Mouse (Mus musculus): Measurements from ENCODE around the gene Dnm3.
A peak's percentile ranks its signal among the peaks of the same experiment; 100 is the strongest.

The Dnm3 gene

GRCm38 (mm10) chr1:162121441-162122200, 356.2 kb downstream of the Dnm3 start:
- no peak for DNase-seq (ENCODE audit: low read depth, low spot score)

GRCm38 (mm10) chr1:162109437-162109813, 368.4 kb downstream of the Dnm3 start:
- DNase-seq (ENCODE audit: low read depth, low spot score): no peak

GRCm38 (mm10) chr1:162108726-162109436, 369.0 kb downstream of the Dnm3 start:
- no peak for DNase-seq (ENCODE audit: low read depth, low spot score)

GRCm38 (mm10) chr1:162108181-162108671, 369.6 kb downstream of the Dnm3 start:
- DNase-seq (ENCODE audit: low read depth, low spot score): no peak

GRCm38 (mm10) chr1:162107011-162107606, 370.7 kb downstream of the Dnm3 start:
- DNase-seq (ENCODE audit: low read depth, low spot score): no peak

GRCm38 (mm10) chr1:162100961-162101830, 376.6 kb downstream of the Dnm3 start:
- DNase-seq (ENCODE audit: low read depth, low spot score): no peak

DNA sequence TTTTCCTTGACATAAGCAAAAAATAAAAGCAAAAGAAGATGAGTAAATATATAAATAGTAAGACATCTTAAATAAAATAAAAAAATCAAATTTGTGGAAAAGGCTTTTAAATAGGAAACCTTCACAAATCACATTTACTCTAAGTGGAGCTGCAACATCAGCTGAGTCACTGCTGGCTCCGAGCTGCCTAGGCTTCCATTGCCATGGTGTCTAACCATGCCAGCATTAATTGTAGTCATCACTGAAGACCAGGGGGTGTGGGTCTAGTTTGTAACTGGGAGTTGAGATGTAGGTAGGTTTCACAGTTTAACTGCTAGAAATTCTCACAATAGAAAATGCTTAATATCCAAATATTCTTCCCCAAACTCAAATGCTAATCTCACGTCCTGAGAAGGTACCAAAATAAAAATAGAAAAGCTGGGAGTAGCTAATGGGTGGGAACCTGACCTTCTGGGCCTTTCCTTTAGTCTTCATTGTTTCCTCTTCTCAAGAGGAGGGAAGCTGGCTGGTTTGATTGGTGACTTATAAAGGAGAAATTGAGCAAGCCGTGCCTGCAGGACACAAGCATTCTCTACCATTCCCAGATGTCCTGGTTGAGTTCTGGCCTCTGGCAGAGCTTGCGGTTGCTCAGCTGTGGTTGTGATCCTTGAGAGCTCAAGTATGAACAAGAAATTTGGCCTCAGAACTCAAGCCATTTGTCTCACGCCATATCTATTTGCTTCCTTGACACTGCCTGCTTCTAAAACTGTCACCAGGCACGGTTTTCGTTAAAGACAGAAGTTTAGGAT, 377.6 kb downstream of the Dnm3 start:
- DNase-seq (ENCODE audit: low read depth, low spot score): peak; percentile 53

DNA sequence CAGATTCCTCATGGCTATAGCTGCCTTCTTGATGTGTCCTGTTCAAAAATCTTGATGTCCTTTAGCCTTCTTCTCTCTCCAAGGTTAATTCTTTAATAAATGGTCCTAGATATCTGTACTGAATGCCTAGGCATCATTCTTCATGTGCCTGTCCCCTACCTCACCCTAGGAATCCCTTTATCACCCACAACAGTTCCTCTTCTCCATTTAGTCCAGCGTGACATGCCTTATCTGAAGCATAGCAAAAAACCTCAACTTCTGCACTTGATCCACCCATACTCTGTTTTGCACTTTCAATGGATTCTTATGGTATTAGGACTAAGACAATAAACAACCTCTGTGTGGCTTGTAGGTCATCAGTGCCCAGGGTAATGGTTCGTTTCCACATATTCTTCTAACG, 378.6 kb downstream of the Dnm3 start:
- DNase-seq (ENCODE audit: low read depth, low spot score): no peak

DNA sequence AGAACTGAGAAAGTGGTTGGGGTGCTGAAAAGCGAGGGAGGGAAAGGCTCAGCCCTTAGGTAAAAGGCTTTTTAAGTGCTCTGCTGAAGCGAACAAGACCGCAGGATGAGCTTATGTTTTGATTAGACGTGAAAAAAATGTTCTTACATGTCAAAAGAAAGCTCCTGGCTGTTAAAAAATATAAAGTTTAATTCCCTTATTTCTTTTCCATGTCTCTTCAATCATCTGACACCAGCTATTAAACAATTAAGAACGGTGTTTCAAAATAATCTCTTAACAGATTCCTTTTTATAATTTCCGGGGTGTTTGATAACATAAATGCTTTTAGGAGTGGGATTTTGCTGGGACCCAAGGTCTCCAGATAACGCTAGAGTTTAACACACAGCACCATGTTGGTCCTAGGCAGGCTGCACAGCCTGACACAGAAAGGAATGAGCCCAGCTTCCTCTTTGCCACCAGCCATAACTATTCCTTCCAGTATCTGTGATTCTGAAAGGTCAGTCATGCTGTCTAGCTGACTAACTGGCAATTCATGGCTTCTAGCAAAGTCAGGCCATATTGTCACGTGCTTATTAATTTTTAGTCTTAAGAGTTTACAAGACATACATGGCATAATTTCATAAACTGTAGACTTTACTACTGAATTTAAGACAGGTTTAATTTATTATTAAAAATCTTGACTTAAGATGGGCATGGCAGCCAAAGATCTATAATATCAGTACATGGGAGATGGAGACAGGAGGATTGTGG, 383.1 kb downstream of the Dnm3 start:
- no peak for DNase-seq (ENCODE audit: low read depth, low spot score)

GRCm38 (mm10) chr1:162093806-162094522, 383.9 kb downstream of the Dnm3 start:
- peak; percentile 53 for DNase-seq (ENCODE audit: low read depth, low spot score)

GRCm38 (mm10) chr1:162092899-162093659, 384.8 kb downstream of the Dnm3 start:
- peak; percentile 47 for DNase-seq (ENCODE audit: low read depth, low spot score)

- no peak for DNase-seq (ENCODE audit: low read depth, low spot score)
These were observed 385.4 kb downstream of the Dnm3 start for GRCm38 (mm10) chr1:162092401-162092800.

DNA sequence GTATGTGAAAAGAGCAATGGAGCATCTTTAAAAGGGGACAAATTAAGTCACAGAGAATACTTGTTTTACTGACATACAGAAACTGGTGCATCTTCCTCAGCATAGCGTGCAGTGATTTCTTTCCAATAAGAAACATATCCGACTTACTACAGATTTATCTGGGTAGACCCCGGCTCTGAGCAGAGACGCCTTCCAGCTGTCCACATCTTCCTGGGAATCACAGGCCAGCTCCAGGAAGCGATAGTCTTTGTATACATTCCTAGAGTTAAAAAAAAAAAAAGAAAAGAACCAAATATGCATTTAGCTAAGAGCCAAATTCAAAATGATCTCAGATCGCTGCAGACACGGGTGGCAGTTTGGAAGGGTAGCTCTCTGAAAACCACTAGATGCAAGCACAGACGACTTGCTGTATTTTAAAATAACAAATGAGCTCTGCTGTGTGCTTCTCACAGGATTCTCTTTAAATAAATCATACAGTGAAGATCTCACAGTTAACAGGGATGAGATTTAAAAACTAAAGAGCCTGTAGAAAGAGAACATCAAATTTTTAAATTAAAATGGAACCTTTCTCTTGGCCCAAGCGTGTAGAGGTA, 393.9 kb downstream of the Dnm3 start:
- DNase-seq (ENCODE audit: low read depth, low spot score): no peak

- no peak for DNase-seq (ENCODE audit: low read depth, low spot score)
These were observed 394.5 kb downstream of the Dnm3 start for GRCm38 (mm10) chr1:162083354-162083753.

GRCm38 (mm10) chr1:162082711-162083110, 395.1 kb downstream of the Dnm3 start:
- no peak for DNase-seq (ENCODE audit: low read depth, low spot score)

- DNase-seq (ENCODE audit: low read depth, low spot score): peak; percentile 44
These were observed 396.0 kb downstream of the Dnm3 start for GRCm38 (mm10) chr1:162081693-162082372.

- no peak for DNase-seq (ENCODE audit: low read depth, low spot score)
These were observed 397.8 kb downstream of the Dnm3 start for GRCm38 (mm10) chr1:162079989-162080388.

DNA sequence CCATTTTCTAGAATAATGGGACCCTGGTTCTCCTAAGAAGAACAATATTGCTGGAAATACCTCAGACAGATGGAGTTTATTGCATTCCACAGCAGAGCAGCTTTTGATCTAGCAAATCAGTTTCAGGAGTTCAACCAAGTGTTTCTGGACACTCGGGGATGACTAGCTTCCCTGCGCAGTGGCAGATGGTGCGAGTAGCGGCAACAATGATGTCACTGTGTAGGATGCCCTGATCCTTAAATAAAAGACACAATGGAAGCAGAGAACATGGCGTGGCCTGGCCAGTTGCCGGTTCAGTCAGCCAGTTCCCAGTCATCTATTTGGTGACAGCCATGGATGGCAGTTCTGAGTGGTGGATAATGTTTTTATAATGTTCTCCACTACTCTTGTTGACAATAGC, 400.4 kb downstream of the Dnm3 start:
- DNase-seq (ENCODE audit: low read depth, low spot score): peak; percentile 44

Data from 3T3-L1 (cell line).